In genomic region chr6:91307972-91308371, GRCm38 (mm10) we compare ENCODE assay signal across 11 mouse cellular contexts.
DNase-seq lines count a peak whose midpoint lies in the region; ATAC-seq and TF ChIP-seq lines count a peak whose summit lies in the region.
"Had no signal": no experiment of that assay in that cellular context is flagged by ENCODE, and none has a peak within 500 bp of the region (broad histone marks: within the 10 kb centered on the region; RNA-seq: fewer than 3 reads in every experiment).

No protein-coding gene starts in this region.

- DNase-seq in kidney, adult 8-10 months: peak; percentile 11 to 22
- no peak for DNase-seq in kidney, adult 11 months
- DNase-seq in Muller cell, postnatal 12 days (ENCODE audit: inconsistent ontology term): peak; percentile 89
- peak; percentile 73 for DNase-seq in lung, postnatal 14 days
- no peak for DNase-seq in heart, postnatal 14 days
- DNase-seq in stomach, postnatal 0 days (ENCODE audit: low spot score): no peak
- DNase-seq: adrenal gland, postnatal 36 days; liver, postnatal 0 days had no signal

- no peak for TF ChIP-seq CTCF in stomach, postnatal 0 days (IDR thresholded peaks at IDR 0.05; ENCODE audit: low read depth)

- ATAC-seq in forebrain, embryonic 15.5 days (replicated peaks): peak; percentile 90
- ATAC-seq in stomach, postnatal 0 days (ENCODE audit: low FRiP score, low TSS enrichment): no peak
- ATAC-seq: liver, postnatal 0 days had no signal

- WGBS in forebrain, embryonic 15.5 days: 26% methylated on average over 1 of the region's 1 CpGs
- 67% methylated on average over 1 of the region's 1 CpGs for WGBS in stomach, postnatal 0 days

- H3K9me3 ChIP-seq in forebrain, embryonic 15.5 days: no peaks in the 10 kb centered on the region
- no peaks in the 10 kb centered on the region for H3K9me3 ChIP-seq in stomach, postnatal 0 days (ENCODE audit: control insufficient read depth, low read length)
- H3K9me3 ChIP-seq: embryonic facial prominence, embryonic 13.5 days had no signal

- H3K36me3 ChIP-seq in forebrain, embryonic 15.5 days: no peaks in the 10 kb centered on the region
- no peaks in the 10 kb centered on the region for H3K36me3 ChIP-seq in stomach, postnatal 0 days (ENCODE audit: control insufficient read depth, insufficient read depth, low read length)
- H3K36me3 ChIP-seq: embryonic facial prominence, embryonic 13.5 days had no signal

- no peak overlapping the region for H3K4me3 ChIP-seq in forebrain, embryonic 15.5 days
- no peak overlapping the region for H3K4me3 ChIP-seq in stomach, postnatal 0 days (ENCODE audit: low read depth, low read length)
- H3K4me3 ChIP-seq: embryonic facial prominence, embryonic 13.5 days; left cerebral cortex, adult 2 months had no signal

- no peaks in the 10 kb centered on the region for H3K27me3 ChIP-seq in forebrain, embryonic 15.5 days
- no peaks in the 10 kb centered on the region for H3K27me3 ChIP-seq in stomach, postnatal 0 days (ENCODE audit: control insufficient read depth, insufficient read depth, low read length)

- no peak overlapping the region for H3K4me2 ChIP-seq in forebrain, embryonic 15.5 days (replicated peaks)
- no peak overlapping the region for H3K4me2 ChIP-seq in stomach, postnatal 0 days (replicated peaks; ENCODE audit: low read depth)
- H3K4me2 ChIP-seq: embryonic facial prominence, embryonic 13.5 days had no signal

- peaks cover 15% of the 10 kb centered on the region for H3K4me1 ChIP-seq in forebrain, embryonic 15.5 days
- no peaks in the 10 kb centered on the region for H3K4me1 ChIP-seq in stomach, postnatal 0 days (replicated peaks; ENCODE audit: control insufficient read depth, insufficient read depth)
- H3K4me1 ChIP-seq: embryonic facial prominence, embryonic 13.5 days had no signal

- intact Hi-C loops in heart, postnatal 14 days (cut with DNase I): no loop called here

- TF ChIP-seq EP300 in stomach, postnatal 0 days (optimal IDR thresholded peaks at IDR 0.05): no peak

- peak overlapping the region; percentile 87 for H3K27ac ChIP-seq in forebrain, embryonic 15.5 days (replicated peaks)
- no peak overlapping the region for H3K27ac ChIP-seq in stomach, postnatal 0 days (replicated peaks)
- H3K27ac ChIP-seq: embryonic facial prominence, embryonic 13.5 days; left cerebral cortex, adult 2 months had no signal

- no peak overlapping the region for H3K9ac ChIP-seq in forebrain, embryonic 15.5 days (replicated peaks)
- no peak overlapping the region for H3K9ac ChIP-seq in stomach, postnatal 0 days (ENCODE audit: low read length)
- H3K9ac ChIP-seq: embryonic facial prominence, embryonic 13.5 days; liver, postnatal 0 days had no signal

Comparison
In these comparisons a context has a peak if more than half of its experiments do, and no peak if none do; other contexts are left out.
1. DNase-seq: peak in kidney, adult 8-10 months (2 of 2), Muller cell, postnatal 12 days (single experiment) and lung, postnatal 14 days (single experiment); none in kidney, adult 11 months (single experiment), heart, postnatal 14 days (0 of 2) and stomach, postnatal 0 days (single experiment).